Mouse (Mus musculus) brain, adult 2 months (tissue): ENCODE measurements at regions not wholly inside any gene's neighbourhood (a gene's known extent, or its start where the extent isn't known, plus 50 kb on each side); places are given as distances from the start of the nearest gene placed in this dataset.
"Not testable (repeated sequence)": the region's sequence is repeated elsewhere in the genome, so short reads cannot be mapped to it uniquely, and the experiment has no call there.

Source experiments
- DNase-seq: peaks from one replicate; pipeline ENCODE4 v3.0.0; 2011; ENCODE audit warnings: low read depth, low spot score

DNA sequence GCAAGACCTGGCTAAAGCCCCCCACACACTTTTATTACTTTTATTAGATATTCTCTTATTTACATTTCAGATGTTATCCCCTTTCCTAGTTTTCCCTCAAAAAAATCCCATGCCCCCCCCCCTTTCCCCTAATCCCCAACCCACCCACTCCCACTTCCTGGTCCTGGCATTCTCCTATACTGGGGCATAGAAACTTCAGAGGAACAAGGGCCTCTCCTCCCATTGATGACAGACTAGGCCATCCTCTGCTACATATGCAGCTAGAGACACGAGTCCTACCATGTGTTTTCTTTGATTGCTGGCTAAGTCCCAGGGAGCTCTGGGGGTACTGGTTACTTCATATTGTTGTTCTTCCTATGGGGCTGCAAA lies 116.8 kb downstream of the Rfpl4b start:
- DNase-seq, result not testable (repeated sequence)

DNA sequence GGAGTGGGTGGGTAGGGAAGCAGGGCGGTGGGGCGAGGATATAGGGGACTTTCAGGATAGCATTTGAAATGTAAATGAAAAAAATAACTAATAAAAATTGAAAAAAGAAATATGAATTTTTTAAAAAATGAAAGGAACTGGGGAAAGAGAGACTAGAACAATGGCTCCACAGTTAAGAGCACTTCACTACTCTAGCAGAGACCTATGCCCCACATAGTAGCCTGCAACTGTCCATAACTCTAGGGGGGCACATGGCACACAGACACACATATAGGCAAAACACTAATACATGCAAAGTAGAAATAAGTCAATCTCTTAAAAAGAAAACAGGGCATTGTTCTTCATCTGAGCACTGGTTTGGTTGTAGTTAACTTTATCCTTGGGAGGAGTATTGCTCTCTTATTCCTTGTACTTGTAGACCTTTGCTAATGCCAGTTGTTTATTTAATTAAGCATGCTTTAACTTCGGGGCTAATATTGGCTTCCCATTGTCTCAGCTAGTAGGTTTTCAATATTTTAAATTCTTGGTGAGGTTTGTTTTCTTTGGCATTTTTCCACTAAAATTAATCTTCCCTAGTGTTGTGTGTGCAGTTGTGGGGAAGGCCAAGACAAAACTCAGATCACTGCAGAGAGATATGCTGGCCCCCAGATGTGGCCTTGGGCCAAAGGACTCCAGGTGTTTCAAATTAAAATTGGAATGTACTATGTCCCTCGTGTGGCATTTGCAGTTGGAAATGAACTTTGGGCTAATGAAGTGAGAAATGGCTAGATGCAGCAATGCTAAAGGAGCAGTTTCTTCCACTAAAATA lies 117.4 kb downstream of the Rfpl4b start:
- DNase-seq, result no peak

DNA sequence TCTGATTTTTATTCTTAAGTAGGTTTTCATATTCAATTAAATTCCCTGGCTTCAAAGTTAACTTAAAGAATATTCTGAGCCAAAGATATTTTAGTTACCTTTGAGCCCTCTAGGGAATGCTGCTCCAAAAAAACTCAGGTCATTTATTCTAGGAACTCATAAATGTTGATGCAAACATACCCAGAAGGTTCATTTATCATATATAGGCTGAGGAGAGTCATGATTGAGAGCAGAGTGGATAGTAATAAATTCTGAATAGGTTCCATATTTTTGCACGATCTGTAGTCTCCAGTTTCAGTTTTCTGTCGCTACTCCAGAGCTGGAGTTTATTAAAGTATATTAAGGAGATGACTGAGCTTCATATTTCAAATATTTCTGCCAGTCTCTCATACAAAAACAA lies 144.1 kb downstream of the Rfpl4b start:
- no peak for DNase-seq

DNA sequence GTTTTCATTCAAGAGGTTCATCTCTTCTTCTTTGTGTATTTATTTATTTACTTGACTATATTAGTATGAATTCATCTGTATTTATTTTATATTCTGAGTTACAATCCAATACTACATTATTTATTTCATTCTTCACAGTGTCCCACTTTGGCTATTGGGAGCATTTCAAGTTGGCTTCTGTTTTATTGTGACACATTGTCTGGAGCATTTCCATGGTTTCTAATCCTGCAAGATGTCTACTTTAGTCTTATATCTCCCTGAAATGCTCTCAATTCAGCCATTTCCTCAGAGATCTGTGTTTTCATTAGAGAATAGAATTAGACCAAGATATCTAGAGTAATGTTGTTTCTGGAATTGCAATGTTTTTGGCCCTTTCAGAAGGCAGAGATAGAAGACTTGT lies 153.0 kb downstream of the Rfpl4b start:
- peak; percentile 78 for DNase-seq

DNA sequence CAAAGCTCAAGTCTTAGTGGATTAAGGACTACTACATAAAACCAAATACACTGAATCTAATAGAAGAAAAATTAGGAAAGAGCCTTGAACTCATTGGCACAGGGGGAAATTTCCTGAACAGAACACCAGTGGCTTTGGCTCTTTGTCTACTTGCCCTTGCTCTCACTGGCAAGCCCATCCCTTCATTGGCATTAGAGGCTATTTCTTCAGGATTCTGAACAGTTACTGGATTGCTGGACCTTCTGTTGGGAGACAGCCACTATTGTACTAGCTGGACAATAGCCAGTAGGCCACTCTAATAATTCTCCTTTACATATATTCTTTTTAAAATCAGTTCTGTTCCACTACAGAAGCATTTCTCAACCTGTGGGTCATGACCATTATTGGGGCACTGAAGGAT lies 153.7 kb downstream of the Rfpl4b start:
- peak; percentile 52 for DNase-seq

DNA sequence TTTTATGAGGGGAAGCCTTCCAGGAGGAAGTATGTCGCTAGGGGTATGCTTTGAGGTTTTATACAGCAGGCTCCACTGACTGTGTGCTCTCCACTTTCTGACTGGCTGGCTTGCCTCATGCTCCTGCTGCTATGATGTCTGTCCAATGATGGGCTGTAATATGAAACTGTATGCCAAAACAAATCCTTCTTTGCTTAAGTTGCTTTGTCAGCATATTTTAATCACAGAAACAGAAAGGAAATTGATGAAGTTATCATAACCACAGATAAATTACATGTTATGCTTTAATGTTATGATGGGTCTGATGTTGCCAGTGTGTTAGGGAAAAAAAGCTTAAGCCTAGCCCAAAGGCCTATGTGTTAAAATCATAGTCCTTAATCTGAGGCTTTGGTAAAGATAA lies 185.9 kb downstream of the Rfpl4b start:
- no peak for DNase-seq

DNA sequence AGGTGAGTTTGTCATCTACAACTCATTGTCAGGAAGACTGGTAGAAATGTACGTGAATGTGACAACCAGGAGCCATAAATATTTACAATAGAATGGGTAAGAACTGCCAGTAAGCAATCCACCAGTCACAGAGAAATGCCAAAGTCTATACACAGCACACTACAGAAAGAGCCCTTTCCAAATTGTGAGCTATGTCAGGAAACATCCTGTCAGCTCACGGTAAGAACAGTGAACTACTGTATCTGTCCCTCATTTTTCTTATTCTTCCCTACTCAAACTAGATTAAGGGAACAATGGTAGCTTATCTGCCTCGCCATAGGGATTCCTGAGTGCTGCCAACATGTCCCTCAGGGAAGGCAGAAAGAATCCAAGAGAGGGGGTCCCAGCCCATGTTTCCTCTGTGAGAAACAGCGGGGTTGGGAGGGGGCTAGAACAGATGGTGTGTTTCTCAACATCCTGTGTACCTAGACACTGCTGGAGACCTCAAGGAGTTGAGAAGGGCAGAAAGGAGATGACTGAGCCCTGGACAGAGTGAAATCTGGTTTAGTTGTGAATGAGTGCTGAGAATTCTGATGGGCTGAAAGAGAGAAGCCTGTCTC lies 191.6 kb downstream of the Rfpl4b start:
- DNase-seq, result no peak

DNA sequence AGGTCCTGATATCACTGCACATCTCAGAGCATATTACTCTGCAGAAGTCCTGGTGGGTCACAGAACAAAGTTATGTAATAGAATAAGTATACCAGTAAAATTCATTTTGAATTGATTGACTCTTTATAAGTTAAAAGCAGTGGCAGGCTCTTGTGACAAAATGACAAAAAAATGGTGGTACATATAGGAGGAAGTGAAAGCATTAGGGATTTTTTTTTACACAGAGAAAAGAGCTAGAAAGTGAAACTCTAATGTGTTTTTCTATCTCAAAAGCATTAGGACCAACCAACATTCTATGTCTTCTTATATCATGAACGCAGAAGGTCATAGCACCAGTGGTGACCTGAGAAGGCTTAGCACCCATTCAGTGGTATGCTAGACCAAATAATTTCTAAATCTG lies 198.2 kb downstream of the Rfpl4b start:
- DNase-seq, result no peak

DNA sequence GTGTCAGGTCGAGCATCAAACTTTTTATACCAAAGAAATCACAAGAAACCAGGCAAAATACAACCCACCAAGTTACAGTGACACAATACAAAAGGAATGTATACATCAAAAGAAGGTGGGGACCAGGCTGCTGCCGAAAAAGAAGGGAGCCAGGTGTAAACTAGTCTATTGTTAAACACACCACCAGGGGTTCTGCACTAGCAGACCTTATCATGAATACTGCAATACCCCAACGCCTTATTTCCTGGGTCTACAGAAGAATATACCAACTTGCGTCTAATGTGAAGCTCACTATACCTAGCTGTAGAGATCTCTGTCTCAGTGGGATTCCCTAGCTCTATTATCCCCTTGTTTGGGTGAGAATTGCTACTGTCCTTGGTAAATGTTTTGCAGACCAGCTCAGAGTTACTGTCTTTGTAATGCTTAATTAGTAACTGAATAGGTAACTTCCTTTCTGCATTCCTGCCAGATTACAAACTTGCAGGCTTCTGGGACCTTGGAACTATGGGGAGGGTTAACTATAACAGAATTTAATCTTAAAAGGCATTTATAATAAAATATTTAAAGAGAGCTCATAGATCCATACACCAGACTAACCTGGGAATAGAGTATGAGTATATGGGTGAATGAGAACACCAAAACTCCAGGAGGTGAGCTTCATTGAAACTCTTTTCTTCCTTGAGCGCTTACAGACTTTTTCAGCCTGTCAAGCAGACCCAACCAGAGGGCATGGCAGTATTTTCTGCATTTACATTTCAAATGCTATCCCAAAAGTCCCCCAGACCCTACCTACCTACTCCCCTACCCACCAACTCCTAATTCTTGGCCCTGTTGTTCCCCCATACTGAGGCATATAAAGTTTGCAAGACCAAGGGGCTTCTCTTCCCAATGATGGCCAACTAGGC lies 211.7 kb downstream of the Rfpl4b start:
- no peak for DNase-seq

DNA sequence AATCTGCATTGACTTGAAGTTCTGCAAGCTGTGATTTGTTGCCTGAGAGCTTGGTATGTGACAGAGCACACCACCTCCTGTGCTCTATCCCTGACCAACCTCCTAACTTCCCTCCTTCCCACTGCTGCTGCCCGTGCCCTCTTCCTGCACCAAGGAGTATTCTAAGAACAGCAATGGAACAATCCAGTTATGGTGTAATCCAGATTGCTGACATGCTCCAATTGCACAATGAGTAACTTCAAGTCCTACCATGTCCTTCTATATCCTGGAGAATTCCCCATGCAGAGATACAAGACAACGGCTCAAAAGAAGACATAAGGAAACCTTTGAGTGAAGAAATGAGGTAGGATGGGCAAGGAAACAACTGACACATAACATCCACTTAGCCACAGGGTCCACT lies 235.5 kb downstream of the Rfpl4b start:
- no peak for DNase-seq

DNA sequence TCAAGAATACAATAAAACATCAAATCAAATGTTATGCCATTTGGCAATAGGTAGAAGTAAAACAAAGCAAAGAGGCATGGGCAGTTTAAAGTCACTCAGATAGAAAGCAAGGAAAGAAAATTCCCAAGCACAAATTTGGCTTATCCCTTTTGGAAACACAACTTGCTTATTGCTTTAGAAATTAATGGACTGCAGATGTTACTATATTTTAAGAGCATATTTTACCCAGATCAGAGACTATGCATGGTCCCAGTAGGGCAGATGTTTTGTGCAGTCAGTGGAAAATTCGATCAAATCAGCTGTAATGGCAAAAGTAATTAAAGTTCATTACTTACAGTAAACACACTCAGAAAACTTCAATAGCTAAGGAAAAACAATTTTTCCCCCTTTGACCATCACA lies 245.9 kb downstream of the Rfpl4b start:
- no peak for DNase-seq

DNA sequence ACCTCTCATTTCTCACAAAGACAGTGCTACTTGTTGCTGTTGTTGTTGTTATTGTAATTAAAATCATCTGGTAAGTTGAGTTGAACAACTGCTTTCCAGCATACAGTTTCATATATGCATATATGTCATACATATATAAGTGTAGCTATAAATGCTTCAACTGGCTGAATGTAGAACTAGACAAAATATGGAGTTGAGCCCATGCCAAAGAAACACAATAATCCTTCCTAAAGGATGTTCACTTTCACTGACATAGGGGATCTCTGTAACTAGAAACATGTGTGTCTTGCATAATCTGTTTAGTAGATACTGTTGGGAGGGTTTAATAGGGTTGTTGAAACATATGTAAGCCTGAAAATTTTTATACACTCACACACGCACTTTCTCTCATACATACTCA lies 247.9 kb downstream of the Rfpl4b start:
- DNase-seq, result no peak

DNA sequence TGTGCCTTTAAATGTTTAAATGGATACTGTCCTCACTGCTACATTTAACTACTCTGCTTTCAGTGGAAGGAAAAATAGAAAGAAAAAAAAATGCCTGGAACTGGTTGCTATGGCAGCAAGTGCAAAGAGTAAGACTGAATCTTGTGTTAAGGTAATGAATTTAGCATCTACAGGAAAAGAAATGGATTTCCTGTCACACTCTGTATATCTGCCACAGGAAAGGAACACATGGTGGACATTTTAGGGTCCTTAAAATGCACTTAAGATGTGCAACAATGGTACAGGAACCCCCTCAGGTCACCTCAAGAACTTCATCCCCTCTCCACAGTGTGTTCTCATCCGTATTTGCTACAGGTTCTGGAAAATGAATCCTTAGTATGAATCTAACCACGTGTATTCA lies 248.4 kb downstream of the Rfpl4b start:
- peak; percentile 72 for DNase-seq

DNA sequence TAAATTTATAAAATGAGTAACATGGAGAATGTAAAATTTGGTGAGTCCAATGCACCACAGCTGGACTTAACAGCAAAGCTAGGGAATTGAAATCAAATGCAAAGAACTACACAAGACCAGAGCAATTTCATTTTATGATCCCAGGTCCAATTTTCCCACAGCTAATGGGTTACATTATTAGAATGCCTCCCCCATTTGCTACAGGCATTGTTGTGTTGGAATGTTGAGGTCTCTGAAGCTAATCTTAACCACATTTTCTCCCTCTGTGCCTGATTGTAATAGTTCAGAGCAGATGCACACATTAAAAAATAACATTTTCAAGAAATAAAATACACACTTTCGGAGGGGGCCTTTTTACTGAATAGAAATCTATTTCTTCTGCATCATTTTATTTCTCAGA lies 254.3 kb downstream of the Rfpl4b start:
- no peak for DNase-seq

DNA sequence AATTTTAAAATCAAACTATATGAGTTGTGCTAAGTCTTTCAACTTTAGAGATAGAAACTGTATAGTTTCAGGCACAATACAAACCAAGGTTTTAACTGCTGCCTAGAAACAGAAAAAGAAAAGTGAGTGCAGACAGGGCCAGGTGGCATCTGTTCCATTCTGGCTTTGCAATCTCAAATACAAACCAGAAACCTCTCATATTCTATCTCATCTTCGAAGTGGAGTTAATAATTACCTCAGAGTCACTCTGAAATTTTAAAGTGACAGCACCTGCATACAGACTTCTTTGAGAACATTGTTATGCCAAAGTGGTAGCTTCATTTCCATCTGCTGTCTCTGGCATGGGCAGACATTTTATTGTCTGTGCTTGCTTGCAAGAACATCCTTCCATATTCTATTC lies 255.2 kb downstream of the Rfpl4b start:
- no peak for DNase-seq

DNA sequence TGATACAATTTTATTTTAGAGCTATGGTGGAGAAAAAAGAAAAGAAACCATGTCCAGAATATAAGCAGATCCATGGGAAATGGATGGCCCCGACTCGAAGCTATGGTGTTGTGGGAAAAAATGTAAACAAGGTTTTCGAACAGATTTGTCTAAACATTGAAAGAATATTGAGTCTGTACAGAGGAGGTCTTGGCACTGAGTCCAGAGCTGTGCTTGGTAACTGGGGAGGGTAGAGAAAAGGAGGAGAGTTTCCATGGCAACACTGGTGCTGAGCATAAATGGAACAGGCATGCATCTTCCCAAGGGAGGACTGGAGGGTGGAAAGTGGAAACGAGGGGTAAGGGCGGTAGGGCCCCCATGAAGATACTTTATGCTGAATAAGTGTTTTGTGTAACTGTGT lies 266.5 kb downstream of the Rfpl4b start:
- DNase-seq, result peak; percentile 93

DNA sequence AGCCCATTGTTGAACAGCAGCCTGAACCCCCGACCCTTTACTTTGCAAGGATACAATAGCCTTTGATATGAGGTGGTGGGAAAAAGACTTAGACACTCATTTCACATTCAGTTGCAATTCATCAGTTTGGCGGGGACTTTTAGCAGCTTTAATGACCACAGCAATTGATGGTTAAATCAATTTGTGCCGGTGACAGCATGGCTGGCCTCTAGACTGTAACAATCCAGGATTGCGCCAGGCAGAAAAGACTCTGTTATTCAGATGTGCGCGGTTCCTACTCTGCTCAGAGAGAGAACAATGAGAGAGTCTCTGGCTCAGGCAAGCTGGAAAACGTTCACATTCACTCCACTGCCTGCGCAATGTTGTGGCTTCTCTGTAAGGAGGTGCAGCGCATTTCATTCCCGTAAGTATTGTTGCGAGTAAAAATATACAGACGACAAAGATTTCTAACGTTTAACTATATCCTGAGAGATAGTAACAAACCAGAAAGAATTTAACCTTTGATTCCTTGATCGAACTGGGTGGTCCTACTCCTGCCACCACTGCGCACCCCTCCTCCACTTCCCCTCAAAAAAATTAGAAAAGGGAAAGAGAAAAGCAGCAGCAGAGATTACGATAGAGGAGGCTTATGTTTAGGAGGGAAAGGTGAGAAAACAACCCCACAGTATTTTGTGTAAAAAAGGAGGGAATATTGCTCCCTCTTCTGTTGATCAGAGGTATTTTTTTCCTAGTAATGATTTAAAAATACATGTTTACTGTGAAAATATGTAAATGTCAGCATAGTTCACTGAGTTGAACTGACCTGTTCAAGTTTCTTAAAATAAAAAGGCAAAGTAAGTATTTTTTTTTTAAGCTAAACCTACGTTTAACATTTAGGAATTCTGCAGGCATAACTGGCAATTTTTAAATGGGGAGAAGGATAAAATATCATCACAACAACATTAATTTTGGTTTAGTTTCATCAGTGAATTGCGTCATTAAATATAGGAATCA lies 267.6 kb downstream of the Rfpl4b start:
- peak; percentile 74 for DNase-seq

DNA sequence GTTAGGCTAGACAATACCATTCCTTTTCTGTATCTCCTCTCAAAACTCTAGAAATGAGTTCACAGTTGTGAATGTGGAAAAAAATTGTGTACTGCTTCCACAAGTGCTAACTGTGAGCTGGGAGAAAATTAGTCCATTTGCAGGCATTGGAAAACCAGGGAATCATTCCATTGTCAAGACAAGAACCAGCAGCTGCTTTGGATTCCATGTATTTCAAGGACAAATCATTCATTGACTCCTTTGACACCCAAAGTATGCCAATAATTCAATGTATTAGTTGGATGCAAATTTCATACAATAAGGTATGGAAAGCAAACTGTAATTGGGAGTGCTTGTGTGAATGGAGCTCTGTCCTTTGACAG lies 268.3 kb downstream of the Rfpl4b start:
- no peak for DNase-seq

DNA sequence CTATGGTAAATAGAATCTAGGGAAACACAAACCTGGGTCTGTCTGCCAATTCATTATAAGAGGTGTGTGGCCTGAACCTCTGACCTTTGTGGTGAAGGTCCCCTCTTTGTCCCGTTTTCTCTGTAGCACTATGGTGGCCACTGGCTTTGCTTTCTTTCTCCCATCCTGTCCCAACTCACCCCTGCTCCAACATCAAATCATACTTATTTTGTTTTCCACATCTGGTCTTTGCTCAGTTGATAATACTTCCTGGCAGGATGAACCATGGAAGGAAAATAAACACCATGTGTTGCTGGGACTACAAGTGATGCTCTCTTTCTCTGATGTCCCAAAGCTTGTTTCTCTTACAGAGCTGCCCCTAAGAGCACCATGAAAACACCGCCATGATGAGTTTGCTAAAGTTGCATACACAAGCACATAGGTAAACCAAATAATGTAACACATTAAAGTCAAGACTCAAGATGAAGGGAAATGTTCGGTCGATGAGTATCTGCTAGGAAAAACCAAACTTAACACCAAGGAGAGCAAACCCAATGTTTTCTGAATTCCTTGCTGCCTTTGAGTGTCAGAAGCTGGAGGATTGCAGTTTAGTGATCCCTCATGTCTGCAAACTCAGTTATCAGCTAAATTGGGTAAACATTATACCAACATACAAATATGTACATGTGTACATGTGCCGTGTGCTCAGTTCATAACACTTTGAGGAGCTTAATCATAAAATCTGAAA lies 269.1 kb downstream of the Rfpl4b start:
- no peak for DNase-seq

DNA sequence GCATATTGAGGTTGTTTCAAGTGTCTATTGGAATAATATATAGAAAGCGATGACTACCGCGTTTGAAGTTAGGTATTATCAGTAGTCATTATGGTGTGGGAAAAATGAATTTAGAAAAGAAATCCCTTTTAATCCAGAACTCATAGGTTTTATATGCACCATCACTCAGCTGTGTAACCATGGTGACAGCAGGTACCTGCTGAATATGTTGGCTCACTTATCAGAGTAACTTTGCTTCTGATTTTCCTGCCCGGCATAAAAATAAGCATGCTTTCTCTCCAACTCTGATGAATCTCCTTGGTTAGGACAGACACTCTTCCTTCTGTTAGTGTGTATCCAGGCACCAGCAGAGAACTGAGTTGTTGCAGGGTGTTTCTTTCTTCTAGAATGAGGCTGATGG lies 281.5 kb downstream of the Rfpl4b start:
- no peak for DNase-seq

DNA sequence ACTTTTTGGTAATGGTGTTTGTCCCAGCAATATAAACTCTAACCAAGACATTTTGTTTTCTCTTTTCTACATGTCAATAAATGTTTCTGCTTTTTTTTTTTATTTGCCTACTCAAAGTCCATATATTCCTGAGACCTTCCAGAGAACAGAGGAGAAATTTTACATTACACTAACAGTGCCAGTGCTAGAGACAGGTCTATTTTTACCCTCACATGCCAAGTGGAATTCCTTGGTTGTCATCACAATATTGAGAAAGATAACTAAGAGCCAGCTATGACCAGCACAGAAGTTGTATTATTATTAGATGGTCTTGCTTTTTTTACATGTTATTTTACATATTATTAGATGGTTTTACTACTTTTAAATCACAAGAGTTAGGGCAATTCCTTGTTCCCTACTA lies 282.8 kb downstream of the Rfpl4b start:
- no peak for DNase-seq
